Comparison of ENCODE assay signal across 8 mouse cellular contexts in the genomic region with DNA sequence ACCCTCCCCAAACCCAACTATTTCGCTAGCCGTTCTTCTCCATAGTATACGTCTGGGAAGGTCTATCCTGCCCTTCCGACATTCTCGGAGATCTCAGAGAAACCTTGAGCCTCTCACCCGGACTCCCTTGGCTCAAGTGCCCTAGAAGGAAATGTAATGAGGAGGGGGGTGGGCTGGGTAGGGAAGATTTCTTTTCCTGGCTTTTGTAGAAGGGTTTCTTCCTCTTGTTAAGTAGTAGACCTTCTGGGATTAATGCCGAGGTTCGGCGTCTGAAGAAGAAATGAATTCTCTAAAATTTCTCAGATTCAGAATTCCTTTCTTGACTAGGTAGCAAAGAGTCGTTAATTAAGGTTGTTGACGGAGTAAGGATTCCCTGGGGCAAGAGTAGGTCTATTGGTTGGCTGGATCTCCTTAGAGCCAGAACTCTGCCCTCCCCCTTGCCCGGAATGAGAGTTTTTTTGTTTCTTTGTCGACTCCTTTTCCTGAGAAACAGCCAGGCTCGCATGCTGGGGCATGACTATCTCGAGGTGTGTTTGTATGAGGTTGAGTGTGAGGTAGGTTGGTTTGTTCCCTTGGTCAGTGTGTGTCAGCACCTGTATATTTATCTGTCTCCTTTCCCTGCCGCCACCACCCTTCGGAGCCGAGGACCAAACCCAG. TPM values are rescaled to one million over a fixed set of nuclear protein-coding genes. Genes with fewer than 3 reads are reported as not detected.
DNase-seq lines count a peak whose midpoint lies in the region; ATAC-seq and TF ChIP-seq lines count a peak whose summit lies in the region.

No protein-coding gene starts in this region.

- H3K4me3 ChIP-seq in lung, adult 2 months (replicated peaks; ENCODE audit: extremely low read depth, low read depth, low read length), result peak overlapping the region; percentile 82
- H3K4me3 ChIP-seq in embryonic facial prominence, embryonic 15.5 days (replicated peaks), result peak overlapping the region; percentile 53
- peak overlapping the region; percentile 81 for H3K4me3 ChIP-seq in kidney, adult 2 months (ENCODE audit: insufficient read depth, low read depth, low read length)
- H3K4me3 ChIP-seq in midbrain, embryonic 13.5 days (replicated peaks), result peak overlapping the region; percentile 30

- no peak for ATAC-seq in embryonic facial prominence, embryonic 15.5 days (ENCODE audit: insufficient number of reproducible peaks, low FRiP score, low TSS enrichment, low read depth)
- ATAC-seq in midbrain, embryonic 13.5 days, result no peak

- peaks cover 22% of the 10 kb centered on the region for H3K27me3 ChIP-seq in embryonic facial prominence, embryonic 15.5 days
- H3K27me3 ChIP-seq in kidney, adult 2 months (replicated peaks; ENCODE audit: control insufficient read depth, insufficient read depth, low read length), result no peaks in the 10 kb centered on the region
- H3K27me3 ChIP-seq in midbrain, embryonic 13.5 days, result peaks cover 61% of the 10 kb centered on the region

- DNase-seq in lung, adult 2 months, result no peak
- DNase-seq in lung, postnatal 25 days (ENCODE audit: low spot score), result no peak
- peak; percentile 65 for DNase-seq in kidney, adult 2 months
- no peak for DNase-seq in gastrocnemius, adult 8-10 months (ENCODE audit: low spot score in 2 of 2)
- DNase-seq in layer of hippocampus, adult 11-12 months (ENCODE audit: low spot score), result no peak
- DNase-seq in cerebellum, adult 9-11 months, result no peak

- peaks cover 18% of the 10 kb centered on the region for H3K4me1 ChIP-seq in lung, adult 2 months (ENCODE audit: control insufficient read depth, insufficient read depth, low read length)
- H3K4me1 ChIP-seq in embryonic facial prominence, embryonic 15.5 days, result peaks cover 23% of the 10 kb centered on the region; the same call in 1 of the 2 replicates
- H3K4me1 ChIP-seq in kidney, adult 2 months (ENCODE audit: control insufficient read depth, insufficient read depth, low read length), result peaks cover 28% of the 10 kb centered on the region
- H3K4me1 ChIP-seq in midbrain, embryonic 13.5 days (replicated peaks), result peaks cover 19% of the 10 kb centered on the region

- no peak for TF ChIP-seq CTCF in lung, adult 2 months (IDR thresholded peaks at IDR 0.05; ENCODE audit: insufficient read depth, low read length)
- no peak for TF ChIP-seq CTCF in kidney, adult 2 months (conservative IDR thresholded peaks at IDR 0.05; ENCODE audit: insufficient read depth, insufficient read length, low read depth, low read length)

- H3K36me3 ChIP-seq in embryonic facial prominence, embryonic 15.5 days, result no peaks in the 10 kb centered on the region
- H3K36me3 ChIP-seq in kidney, adult 2 months (ENCODE audit: control insufficient read depth, insufficient read depth, low read length), result no peaks in the 10 kb centered on the region
- H3K36me3 ChIP-seq in midbrain, embryonic 13.5 days, result no peaks in the 10 kb centered on the region

- H3K27ac ChIP-seq in embryonic facial prominence, embryonic 15.5 days (replicated peaks), result peak overlapping the region; percentile 31
- H3K27ac ChIP-seq in kidney, adult 2 months (ENCODE audit: insufficient read depth, low read depth, low read length), result peak overlapping the region; percentile 88
- H3K27ac ChIP-seq in midbrain, embryonic 13.5 days, result no peak overlapping the region

- TF ChIP-seq POLR2A in lung, adult 2 months (IDR thresholded peaks at IDR 0.05; ENCODE audit: borderline replicate concordance, extremely low read depth, low read depth, low read length), result no peak
- no peak for TF ChIP-seq POLR2A in kidney, adult 2 months (IDR thresholded peaks at IDR 0.05; ENCODE audit: low read depth, low read length)

- H3K9ac ChIP-seq in embryonic facial prominence, embryonic 15.5 days, result peak overlapping the region; percentile 28
- H3K9ac ChIP-seq in midbrain, embryonic 13.5 days (replicated peaks), result 0 out of 2 replicates have a peak overlapping the region, but pooled peaks have one; percentile 30

- WGBS in lung, adult 2 months, result 9% methylated on average over 18 of the region's 18 CpGs
- WGBS in embryonic facial prominence, embryonic 15.5 days, result 2% methylated on average over 18 of the region's 18 CpGs
- WGBS in kidney, adult 2 months, result 3% methylated on average over 18 of the region's 18 CpGs
- 7% methylated on average over 18 of the region's 18 CpGs for WGBS in midbrain, embryonic 13.5 days

- H3K9me3 ChIP-seq in embryonic facial prominence, embryonic 15.5 days (replicated peaks), result no peaks in the 10 kb centered on the region
- no peaks in the 10 kb centered on the region for H3K9me3 ChIP-seq in midbrain, embryonic 13.5 days

- H3K4me2 ChIP-seq in embryonic facial prominence, embryonic 15.5 days (replicated peaks), result peak overlapping the region; percentile 59
- H3K4me2 ChIP-seq in midbrain, embryonic 13.5 days (replicated peaks), result peak overlapping the region; percentile 47

RNA-seq across cellular contexts. Expression of gene F11r, which starts 0.8 kb away (rescaled TPM):
- polyA plus RNA-seq in lung, adult 2 months (2012; rRNA removed), result 108 and 149 TPM in 2 replicates
- polyA plus RNA-seq in embryonic facial prominence, embryonic 15.5 days (2015; fragmentation: Nextera tagmentation; extraction: Ambion mirVana), result 66.5 and 73.3 TPM in 2 replicates
- 88.7 and 106 TPM in 2 replicates for polyA plus RNA-seq in kidney, adult 2 months (2012; rRNA removed)
- 8.3 and 9.7 TPM in 2 replicates for polyA plus RNA-seq in midbrain, embryonic 13.5 days (2015; fragmentation: Nextera tagmentation; extraction: Ambion mirVana)
- 1 to 10 TPM; 3.6 to 5.9 (median 4.2) TPM for total RNA-seq in gastrocnemius, adult 8-10 months (2022)

RNA-seq across cellular contexts. Expression of gene Tstd1, which starts 19.5 kb away (rescaled TPM):
- 8.9 and 16.2 TPM in 2 replicates for polyA plus RNA-seq in lung, adult 2 months (2012; rRNA removed)
- polyA plus RNA-seq in embryonic facial prominence, embryonic 15.5 days (2015; fragmentation: Nextera tagmentation; extraction: Ambion mirVana), result 8.1 and 11.8 TPM in 2 replicates
- 77.3 and 79.7 TPM in 2 replicates for polyA plus RNA-seq in kidney, adult 2 months (2012; rRNA removed)
- polyA plus RNA-seq in midbrain, embryonic 13.5 days (2015; fragmentation: Nextera tagmentation; extraction: Ambion mirVana), result 11.7 and 13.3 TPM in 2 replicates
- under 1 TPM in 2 of 4 experiments, not detected in 2; 0.51 to 0.58 TPM for total RNA-seq in gastrocnemius, adult 8-10 months (2022)

RNA-seq across cellular contexts. Expression of gene Usf1, which starts 27.0 kb away (rescaled TPM):
- polyA plus RNA-seq in lung, adult 2 months (2012; rRNA removed), result 95.3 and 107 TPM in 2 replicates
- 74.6 and 85.2 TPM in 2 replicates for polyA plus RNA-seq in embryonic facial prominence, embryonic 15.5 days (2015; fragmentation: Nextera tagmentation; extraction: Ambion mirVana)
- polyA plus RNA-seq in kidney, adult 2 months (2012; rRNA removed), result 56.8 and 59.0 TPM in 2 replicates
- 237 and 239 TPM in 2 replicates for polyA plus RNA-seq in midbrain, embryonic 13.5 days (2015; fragmentation: Nextera tagmentation; extraction: Ambion mirVana)
- 10 to 100 TPM; 29.3 to 35.5 (median 33.0) TPM for total RNA-seq in gastrocnemius, adult 8-10 months (2022)

RNA-seq across cellular contexts. Expression of gene Arhgap30, which starts 49.4 kb away (rescaled TPM):
- 11.6 and 17.5 TPM in 2 replicates for polyA plus RNA-seq in lung, adult 2 months (2012; rRNA removed)
- polyA plus RNA-seq in embryonic facial prominence, embryonic 15.5 days (2015; fragmentation: Nextera tagmentation; extraction: Ambion mirVana), result 2.6 and 3.1 TPM in 2 replicates
- polyA plus RNA-seq in kidney, adult 2 months (2012; rRNA removed), result 1.6 and 4.8 TPM in 2 replicates
- 0.63 TPM in 2 replicates for polyA plus RNA-seq in midbrain, embryonic 13.5 days (2015; fragmentation: Nextera tagmentation; extraction: Ambion mirVana)
- total RNA-seq in gastrocnemius, adult 8-10 months (2022), result under 1 TPM; 0.34 to 0.63 (median 0.44) TPM

Comparison
In these comparisons a context has a peak if more than half of its experiments do, and no peak if none do; other contexts are left out.
1. H3K4me3 ChIP-seq: peak in every context shown above with its lines; median percentile 82 in lung, adult 2 months; 81 in kidney, adult 2 months; 53 in embryonic facial prominence, embryonic 15.5 days; 30 in midbrain, embryonic 13.5 days.